Mouse (Mus musculus): ENCODE data around the gene Zfp54. TPM values are rescaled to one million over a fixed set of nuclear protein-coding genes. Genes with fewer than 3 reads are reported as not detected.

Zfp54 gene
- 8.9 TPM for polyA plus RNA-seq (2017; shearing (Covaris generic))

GRCm38 (mm10) chr17:21422664-21423599 is at the start of gene Zfp54:
Gene Zfp54, plus strand, starts transcription at chr17:21423227.

GRCm38 (mm10) chr17:21383391-21384056 is 39.5 kb upstream of the Zfp54 start, which contains the start of gene Zfp677:
Gene Zfp677, plus strand, starts transcription at chr17:21383748.

DNA sequence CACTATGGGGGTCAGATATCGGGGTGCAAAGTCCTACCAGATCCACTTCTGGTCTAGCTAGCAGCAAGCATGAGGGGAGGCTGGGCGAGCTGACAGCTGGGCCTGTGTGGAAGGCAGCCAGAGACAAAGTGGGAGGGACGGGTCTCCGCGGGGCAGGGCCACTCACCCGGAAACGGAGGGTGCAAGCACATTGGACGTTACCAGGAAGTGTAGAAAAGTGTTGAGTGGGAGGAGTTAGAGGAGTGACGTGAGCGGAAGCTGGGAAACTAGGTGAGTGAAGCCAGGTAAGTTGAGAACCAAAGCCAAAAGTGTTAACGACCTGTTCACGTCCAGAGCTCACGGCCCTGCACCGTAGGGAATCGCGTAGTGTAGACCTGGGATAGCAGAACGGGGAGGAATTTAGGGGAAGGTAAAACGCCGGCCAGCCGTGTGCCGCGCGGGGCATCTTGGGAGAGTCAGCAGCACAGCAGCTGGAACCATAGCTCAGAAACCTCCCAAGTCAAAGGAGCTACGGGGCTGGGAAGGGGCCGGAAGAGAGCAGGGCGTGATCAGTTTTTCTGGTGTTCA is 27.2 kb downstream of the Zfp54 start, which contains the start of gene Zfp51:
Gene Zfp51 (plus strand): TSS at position 237 of the 567 bp plus-strand sequence.

Other genes with a start within 250 kb of the Zfp54 start
- not detected for gene Vmn1r234, start 197.1 kb upstream of the Zfp54 start, polyA plus RNA-seq (2017; shearing (Covaris generic))
- not detected for gene Vmn1r235, start 166.8 kb upstream of the Zfp54 start, polyA plus RNA-seq (2017; shearing (Covaris generic))
- 0.02 TPM for gene Vmn1r236, start 140.3 kb upstream of the Zfp54 start, polyA plus RNA-seq (2017; shearing (Covaris generic))
- not detected for gene Vmn1r237, start 111.4 kb upstream of the Zfp54 start, polyA plus RNA-seq (2017; shearing (Covaris generic))
- gene Zfp677, start 39.5 kb upstream of the Zfp54 start, polyA plus RNA-seq (2017; shearing (Covaris generic)): 15.4 TPM
- 42.1 TPM for gene Zfp51, start 27.1 kb downstream of the Zfp54 start, polyA plus RNA-seq (2017; shearing (Covaris generic))
- gene Zfp53, start 65.8 kb downstream of the Zfp54 start, polyA plus RNA-seq (2017; shearing (Covaris generic)): 67.0 TPM
- gene Zfp52, start 112.3 kb downstream of the Zfp54 start, polyA plus RNA-seq (2017; shearing (Covaris generic)): 19.6 TPM
- gene Zfp948, start 143.8 kb downstream of the Zfp54 start, polyA plus RNA-seq (2017; shearing (Covaris generic)): 4.2 TPM
- 10.1 TPM for gene Zfp983, start 227.4 kb downstream of the Zfp54 start, polyA plus RNA-seq (2017; shearing (Covaris generic))

All from CD4-positive, CD25-positive, alpha-beta regulatory T cell (primary cell).